Mouse (Mus musculus) megakaryocyte progenitor cell, adult 5-6 weeks (primary cell): ENCODE results near the gene Slc39a11. TPM values are rescaled to one million over a fixed set of nuclear protein-coding genes. Genes with fewer than 3 reads are reported as not detected.

Experiments
- ATAC-seq: replicated peaks from 2 replicates; pipeline ENCODE4 v1.8.0; 2016; ENCODE audit warnings: mild to moderate bottlenecking, moderate TSS enrichment, inconsistent platforms; ENCODE audit not compliant: poor library complexity
- total RNA-seq, 2 experiments: library from RNA; stranded (forward) in 1 of 2; stranded (reverse) in 1 of 2; fragments of 157-497, 149-512 nt in 1 of 2; fragments of 200-1000 nt in 1 of 2; gene quantifications; 2 replicates each; pipeline versions ENCODE4 v1.2.3 to v1.2.4; 2015 to 2017

Slc39a11 gene
- 25.6 and 30.9 TPM in 2 replicates for total RNA-seq (2015)
- total RNA-seq (2017) = 30.9 and 32.6 TPM in 2 replicates

DNA sequence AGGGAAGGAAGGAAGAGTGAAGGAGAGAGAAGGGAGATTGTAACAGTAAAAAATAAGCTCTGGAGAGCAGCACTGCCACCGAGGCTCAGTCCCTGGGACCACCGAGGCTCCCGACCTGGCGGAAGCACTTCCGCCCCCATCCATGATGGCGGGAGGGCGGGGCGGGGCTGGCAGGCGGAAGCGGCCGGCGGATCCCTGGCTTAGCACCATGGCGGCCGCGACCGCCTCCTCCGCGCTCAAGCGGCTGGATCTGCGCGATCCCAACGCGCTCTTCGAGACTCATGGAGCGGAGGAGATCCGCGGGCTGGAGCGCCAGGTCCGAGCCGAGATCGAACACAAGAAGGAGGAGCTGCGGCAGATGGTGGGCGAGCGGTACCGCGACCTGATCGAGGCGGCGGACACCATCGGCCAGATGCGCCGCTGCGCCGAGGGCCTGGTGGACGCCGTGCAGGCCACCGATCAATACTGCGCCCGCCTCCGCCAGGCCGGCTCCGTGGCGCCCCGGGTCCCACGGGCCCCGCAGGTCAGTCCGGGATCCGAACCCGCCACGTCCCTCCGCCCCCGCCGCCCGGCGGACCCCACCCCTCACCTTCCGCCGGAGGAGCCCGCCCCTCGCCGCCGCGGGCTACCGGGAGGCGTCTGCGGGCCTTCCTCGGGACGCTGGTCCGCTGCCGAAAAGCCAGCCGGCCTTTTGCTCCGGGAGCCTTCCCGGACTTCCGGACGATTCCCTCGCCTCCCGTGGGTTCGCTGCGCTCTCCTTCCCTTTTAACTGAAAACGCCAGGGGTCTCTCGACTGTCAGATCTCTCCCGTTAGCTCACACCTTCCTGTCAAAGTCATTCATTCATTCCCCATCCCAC, at the start of gene Slc39a11:
TSS of gene Slc39a11 (minus strand) at position 727 of the 858 bp plus-strand sequence.
- peak; percentile 50 for ATAC-seq

GRCm38 (mm10) chr11:113699643-113700042, 49.8 kb upstream of the Slc39a11 start:
- no peak for ATAC-seq

DNA sequence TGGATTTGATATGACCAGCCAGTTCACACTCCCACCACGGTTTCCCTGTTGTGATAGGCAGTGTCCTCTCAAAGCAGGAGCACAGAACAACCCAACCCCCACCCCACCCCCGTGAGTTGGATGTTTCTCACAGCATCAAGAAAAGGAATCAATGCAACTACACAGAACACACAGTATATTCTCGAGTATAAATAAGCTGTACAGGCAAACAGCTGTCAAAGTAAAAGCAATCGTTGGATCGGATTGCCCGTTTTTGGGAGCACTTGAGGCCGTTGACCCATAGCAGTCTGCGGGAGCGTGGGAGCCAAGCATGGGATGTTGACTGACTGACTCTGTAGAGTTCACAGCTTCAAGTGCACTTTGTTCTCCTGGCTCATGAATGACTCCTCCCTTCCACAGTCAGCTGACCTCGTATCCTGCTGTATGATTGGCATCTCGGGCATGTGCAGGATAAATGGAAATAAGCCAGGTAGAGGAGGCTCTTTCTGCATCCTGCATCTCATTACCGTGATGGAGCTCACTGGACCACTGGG, 48.2 kb upstream of the Slc39a11 start:
- no peak for ATAC-seq

DNA sequence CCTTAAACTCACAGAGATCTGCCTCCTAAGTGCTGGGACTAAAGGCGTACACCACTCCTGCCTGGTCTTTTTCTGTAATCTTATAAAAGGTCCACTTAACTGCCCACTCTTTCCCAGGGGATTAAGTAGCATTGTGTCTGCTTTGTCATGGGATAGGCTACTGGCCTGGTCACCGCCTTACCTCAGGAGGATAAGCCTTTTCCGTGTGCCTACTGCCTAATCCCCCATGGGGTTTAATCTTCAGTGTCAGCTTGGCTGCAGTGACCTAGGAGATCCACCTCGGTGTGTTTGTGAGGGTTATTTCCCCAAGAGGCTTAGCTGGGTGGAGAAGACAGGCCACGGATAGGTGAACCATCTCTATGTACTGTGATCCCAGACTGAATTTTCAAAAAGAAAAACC, 47.7 kb upstream of the Slc39a11 start:
- ATAC-seq = no peak

GRCm38 (mm10) chr11:113691851-113692250, 42.0 kb upstream of the Slc39a11 start:
- no peak for ATAC-seq

GRCm38 (mm10) chr11:113691318-113691717, 41.4 kb upstream of the Slc39a11 start:
- ATAC-seq = no peak

DNA sequence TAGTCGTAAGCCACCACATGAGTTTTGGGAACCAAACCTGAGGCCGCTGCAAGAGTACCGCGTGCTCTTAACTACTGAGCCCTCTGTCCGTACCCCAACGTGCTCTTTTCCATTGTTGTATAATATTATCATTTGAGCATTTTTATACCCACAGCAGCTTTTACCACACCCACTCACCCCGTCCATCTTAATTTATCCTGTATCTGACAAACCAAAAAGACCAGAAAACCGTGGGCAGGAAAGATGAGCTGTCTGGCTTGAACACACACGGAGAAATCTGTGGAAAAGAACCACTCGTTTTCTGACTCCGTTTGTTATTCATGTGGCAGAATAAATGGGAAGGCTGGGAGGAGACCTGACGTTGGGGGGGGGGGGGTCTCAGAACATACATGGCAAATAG, 40.6 kb upstream of the Slc39a11 start:
- ATAC-seq = no peak

DNA sequence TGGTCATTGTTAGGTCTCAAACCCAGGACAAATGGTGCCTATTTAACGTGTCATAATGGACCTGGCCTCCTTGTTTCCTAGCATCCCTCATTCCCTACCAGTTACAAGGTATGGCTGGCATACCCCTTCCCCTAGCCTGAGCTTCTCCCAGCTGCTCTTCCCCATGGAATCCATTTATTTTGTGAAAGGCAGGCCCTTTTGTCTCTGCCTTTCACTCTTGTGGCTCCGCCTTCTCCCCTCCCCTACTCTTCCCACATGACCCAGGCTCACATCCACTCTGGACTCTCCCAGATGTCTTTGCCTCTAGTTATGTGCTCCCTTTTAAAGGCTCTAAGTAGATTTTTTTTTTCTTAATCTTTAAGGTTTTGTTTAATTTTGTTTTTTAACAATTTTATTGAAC, 37.2 kb upstream of the Slc39a11 start:
- no peak for ATAC-seq

DNA sequence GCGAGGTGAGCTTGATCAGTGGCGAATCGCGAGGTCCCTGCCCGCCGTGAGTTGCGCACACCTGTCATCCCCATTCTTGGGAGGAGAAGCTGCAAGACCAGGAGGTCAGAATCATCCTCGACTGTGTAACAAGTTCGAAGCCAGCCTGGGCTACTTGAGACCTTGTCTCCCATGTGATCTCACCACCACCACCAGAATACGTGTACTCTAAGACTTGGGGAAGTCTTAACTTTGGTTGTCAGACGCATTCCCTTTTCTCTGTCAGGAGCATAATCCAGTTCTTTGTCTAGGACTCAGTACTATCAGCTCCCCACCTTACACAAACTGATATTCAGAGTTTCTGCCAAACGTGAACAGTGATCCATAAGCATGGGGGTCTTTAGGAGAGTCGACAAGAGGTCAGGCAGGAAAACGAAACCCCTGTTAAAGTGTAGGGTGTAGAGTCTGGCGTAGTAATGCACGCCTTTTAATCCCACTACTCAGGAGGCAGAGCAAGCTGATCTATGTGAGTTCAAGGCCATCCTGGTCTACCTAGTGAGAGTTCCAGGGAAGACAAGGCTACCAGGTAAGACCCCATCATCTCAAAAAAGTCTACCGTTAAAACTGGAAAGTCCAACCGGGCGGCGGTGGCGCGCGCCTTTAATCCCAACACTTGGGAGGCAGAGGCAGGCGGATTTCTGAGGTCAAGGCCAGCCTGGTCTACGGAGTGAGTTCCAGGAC, 35.0 kb upstream of the Slc39a11 start:
- ATAC-seq = no peak

GRCm38 (mm10) chr11:113683957-113684706, 34.3 kb upstream of the Slc39a11 start, which contains the start of the genes Fam104a and D11Wsu47e:
TSS of gene Fam104a (minus strand) at chr11:113684155.
TSS of gene D11Wsu47e (plus strand) at chr11:113684412.
- ATAC-seq = peak; percentile 84

DNA sequence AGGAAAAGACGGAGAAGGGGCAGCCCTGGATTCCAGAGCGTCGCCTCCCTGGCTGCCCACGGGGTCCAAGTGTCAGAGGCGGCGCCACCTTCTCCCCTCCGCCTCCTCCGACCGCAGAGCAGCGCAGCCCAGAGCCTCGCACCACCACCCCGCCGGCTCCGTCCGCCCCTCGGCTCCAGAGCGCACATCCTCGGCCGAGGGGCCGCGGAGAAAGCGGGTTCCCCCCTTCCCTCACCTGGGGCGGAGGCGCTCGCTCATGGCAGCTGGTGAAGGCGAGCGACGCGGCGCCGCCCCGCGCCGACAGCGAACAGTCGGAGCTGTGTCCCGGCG, 33.7 kb upstream of the Slc39a11 start:
- peak; percentile 10 for ATAC-seq

- ATAC-seq = peak; percentile 27
These were observed 33.2 kb upstream of the Slc39a11 start for GRCm38 (mm10) chr11:113682897-113683626.

DNA sequence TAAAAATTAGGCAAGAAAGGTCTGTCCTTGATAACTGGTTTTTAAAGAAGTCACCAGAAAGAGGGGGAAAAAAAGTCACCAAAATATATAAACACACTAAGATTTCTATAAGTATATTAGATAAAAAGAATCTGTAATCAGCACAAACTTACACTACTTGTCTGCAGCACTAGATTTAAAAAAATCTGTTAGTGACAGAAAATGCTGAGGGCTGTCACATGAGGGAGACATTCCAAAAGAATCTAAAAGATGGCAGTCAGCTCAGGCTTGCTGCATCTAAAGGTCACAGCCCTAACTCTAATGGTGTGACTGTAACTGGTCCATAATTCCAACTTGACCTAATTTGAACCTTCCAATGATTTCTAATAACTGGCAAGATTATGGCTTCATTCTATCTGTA, 32.1 kb upstream of the Slc39a11 start:
- ATAC-seq = no peak

- ATAC-seq = peak; percentile 26
These were observed 31.1 kb upstream of the Slc39a11 start for GRCm38 (mm10) chr11:113680954-113681353.

- ATAC-seq = no peak; the same call in 1 of the 2 replicates
These were observed 28.5 kb upstream of the Slc39a11 start for GRCm38 (mm10) chr11:113678373-113678772.

- no peak for ATAC-seq
These were observed 27.5 kb upstream of the Slc39a11 start for GRCm38 (mm10) chr11:113677378-113677777.

- ATAC-seq = no peak
These were observed 27.0 kb upstream of the Slc39a11 start for GRCm38 (mm10) chr11:113676847-113677246.

- ATAC-seq = no peak
These were observed 24.7 kb upstream of the Slc39a11 start for GRCm38 (mm10) chr11:113674595-113674994.

- no peak for ATAC-seq
These were observed 23.7 kb upstream of the Slc39a11 start for GRCm38 (mm10) chr11:113673614-113674013.

GRCm38 (mm10) chr11:113669711-113670110, 19.8 kb upstream of the Slc39a11 start:
- peak; percentile 59 for ATAC-seq
